Mouse (Mus musculus): Measurements from ENCODE around the gene Slc28a1. TPM values are rescaled to one million over a fixed set of nuclear protein-coding genes. Genes with fewer than 3 reads are reported as not detected.
A peak's percentile ranks its signal among the peaks of the same experiment; 100 is the strongest.
"Not testable (repeated sequence)": the region's sequence is repeated elsewhere in the genome, so short reads cannot be mapped to it uniquely, and the experiment has no call there.

Slc28a1 gene
- polyA plus RNA-seq, 1 experiment from 2014 or later: 0.07 TPM

GRCm38 (mm10) chr7:81189180-81189579 lies 74.6 kb downstream of the Slc28a1 start:
- ATAC-seq (ENCODE audit: low FRiP score): no peak
- WGBS: 81% methylated on average over 9 of the region's 9 CpGs
- H3K36me3 ChIP-seq (ENCODE audit: control insufficient read depth, insufficient read depth, low read length): no peaks in the 10 kb centered on the region

GRCm38 (mm10) chr7:81195509-81195908 lies 80.9 kb downstream of the Slc28a1 start:
- Histone ChIP-seq H3K9ac (ENCODE audit: low read length) (no peak overlapping the region), H3K4me1 (ENCODE audit: control insufficient read depth, insufficient read depth, low read length) (no peaks in the 10 kb centered on the region), H3K27me3 (ENCODE audit: control insufficient read depth, insufficient read depth, low read length) (no peaks in the 10 kb centered on the region), H3K9me3 (ENCODE audit: control insufficient read depth, low read length) (no peaks in the 10 kb centered on the region), H3K36me3 (ENCODE audit: control insufficient read depth, insufficient read depth, low read length) (no peaks in the 10 kb centered on the region), H3K4me2 (no peak overlapping the region), H3K4me3 (ENCODE audit: low read depth, low read length) (no peak overlapping the region), H3K27ac (ENCODE audit: low read depth, low read length) (no peak overlapping the region)
- no peak for ATAC-seq (ENCODE audit: low FRiP score)
- DNase-seq (ENCODE audit: low spot score, missing footprints): no peak
- 72% methylated on average over 4 of the region's 4 CpGs for WGBS

More at GRCm38 (mm10) chr7:81189180-81189579, 74.6 kb downstream of the Slc28a1 start:
- DNase-seq (ENCODE audit: low spot score, missing footprints): peak; percentile 59
- no peaks in the 10 kb centered on the region for H3K4me1 ChIP-seq (ENCODE audit: control insufficient read depth, insufficient read depth, low read length)
- H3K4me3 ChIP-seq (ENCODE audit: low read depth, low read length): no peak overlapping the region
- H3K9ac ChIP-seq (ENCODE audit: low read length): no peak overlapping the region
- H3K4me2 ChIP-seq: no peak overlapping the region
- H3K27me3 ChIP-seq (ENCODE audit: control insufficient read depth, insufficient read depth, low read length): no peaks in the 10 kb centered on the region
- H3K27ac ChIP-seq (ENCODE audit: low read depth, low read length): no peak overlapping the region
- H3K9me3 ChIP-seq (ENCODE audit: control insufficient read depth, low read length): no peaks in the 10 kb centered on the region

GRCm38 (mm10) chr7:81196796-81197195 lies 82.2 kb downstream of the Slc28a1 start:
- 76% methylated on average over 3 of the region's 3 CpGs for WGBS
- ATAC-seq (ENCODE audit: low FRiP score): no peak
- Histone ChIP-seq H3K36me3 (ENCODE audit: control insufficient read depth, insufficient read depth, low read length) (no peaks in the 10 kb centered on the region), H3K4me2 (no peak overlapping the region), H3K4me1 (ENCODE audit: control insufficient read depth, insufficient read depth, low read length) (no peaks in the 10 kb centered on the region), H3K27me3 (ENCODE audit: control insufficient read depth, insufficient read depth, low read length) (no peaks in the 10 kb centered on the region), H3K27ac (ENCODE audit: low read depth, low read length) (no peak overlapping the region), H3K9me3 (ENCODE audit: control insufficient read depth, low read length) (no peaks in the 10 kb centered on the region), H3K4me3 (ENCODE audit: low read depth, low read length) (no peak overlapping the region), H3K9ac (ENCODE audit: low read length) (no peak overlapping the region)
- DNase-seq (ENCODE audit: low spot score, missing footprints): no peak

DNA sequence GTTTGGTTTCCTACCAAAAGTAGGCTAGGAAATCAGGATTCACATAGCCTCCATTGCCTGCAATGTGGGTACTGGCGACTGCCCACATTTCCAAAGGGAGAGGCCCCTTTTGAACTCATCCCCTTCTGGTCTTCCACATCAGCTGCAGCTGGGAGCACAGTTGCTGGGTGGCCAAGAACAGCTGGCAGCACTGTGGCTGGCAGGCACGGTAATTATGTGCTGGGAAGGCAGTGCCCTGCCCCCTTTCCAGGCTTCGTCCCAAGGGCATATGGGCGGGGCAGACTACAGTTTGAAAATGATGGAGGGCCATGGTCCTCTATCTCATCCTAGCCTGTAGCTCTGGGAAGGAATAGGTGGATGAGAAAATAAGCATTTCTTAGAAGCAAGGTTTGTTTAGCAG lies 83.9 kb downstream of the Slc28a1 start:
- H3K9ac ChIP-seq (ENCODE audit: low read length): no peak overlapping the region
- no peak for ATAC-seq (ENCODE audit: low FRiP score)
- no peak overlapping the region for H3K4me3 ChIP-seq (ENCODE audit: low read depth, low read length)
- no peak overlapping the region for H3K27ac ChIP-seq (ENCODE audit: low read depth, low read length)
- no peak overlapping the region for H3K4me2 ChIP-seq
- H3K9me3 ChIP-seq (ENCODE audit: control insufficient read depth, low read length): no peaks in the 10 kb centered on the region
- no peaks in the 10 kb centered on the region for H3K36me3 ChIP-seq (ENCODE audit: control insufficient read depth, insufficient read depth, low read length)
- no peaks in the 10 kb centered on the region for H3K27me3 ChIP-seq (ENCODE audit: control insufficient read depth, insufficient read depth, low read length)
- no peaks in the 10 kb centered on the region for H3K4me1 ChIP-seq (ENCODE audit: control insufficient read depth, insufficient read depth, low read length)
- WGBS: 55% methylated on average over 4 of the region's 4 CpGs
- DNase-seq (ENCODE audit: low spot score, missing footprints): no peak

DNA sequence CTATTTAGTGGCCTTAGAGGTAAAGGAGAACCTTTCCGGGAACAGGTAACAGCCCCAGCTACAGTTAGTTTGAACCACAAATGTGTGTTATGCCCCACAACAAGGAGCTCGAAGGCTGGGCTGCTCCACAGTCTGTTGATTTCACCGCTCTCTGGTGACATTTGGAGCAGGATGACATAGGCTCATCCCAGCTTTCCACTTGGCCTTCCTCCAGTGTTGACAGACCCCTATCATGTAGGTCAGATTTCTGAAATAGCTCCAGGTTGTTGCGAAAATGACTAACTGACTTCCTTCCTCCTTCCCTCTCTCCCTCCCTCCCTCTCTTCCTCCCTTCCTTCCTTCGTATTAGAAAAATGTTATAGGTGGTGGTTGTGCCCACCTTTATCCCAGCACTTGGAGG lies 84.5 kb downstream of the Slc28a1 start:
- WGBS: 76% methylated on average over 5 of the region's 5 CpGs
- Histone ChIP-seq H3K36me3 (ENCODE audit: control insufficient read depth, insufficient read depth, low read length) (no peaks in the 10 kb centered on the region), H3K4me3 (ENCODE audit: low read depth, low read length) (no peak overlapping the region), H3K27ac (ENCODE audit: low read depth, low read length) (no peak overlapping the region), H3K27me3 (ENCODE audit: control insufficient read depth, insufficient read depth, low read length) (no peaks in the 10 kb centered on the region), H3K9me3 (ENCODE audit: control insufficient read depth, low read length) (no peaks in the 10 kb centered on the region), H3K9ac (ENCODE audit: low read length) (no peak overlapping the region), H3K4me1 (ENCODE audit: control insufficient read depth, insufficient read depth, low read length) (no peaks in the 10 kb centered on the region), H3K4me2 (no peak overlapping the region)
- ATAC-seq (ENCODE audit: low FRiP score) (no peak), DNase-seq (ENCODE audit: low spot score, missing footprints) (no peak)

DNA sequence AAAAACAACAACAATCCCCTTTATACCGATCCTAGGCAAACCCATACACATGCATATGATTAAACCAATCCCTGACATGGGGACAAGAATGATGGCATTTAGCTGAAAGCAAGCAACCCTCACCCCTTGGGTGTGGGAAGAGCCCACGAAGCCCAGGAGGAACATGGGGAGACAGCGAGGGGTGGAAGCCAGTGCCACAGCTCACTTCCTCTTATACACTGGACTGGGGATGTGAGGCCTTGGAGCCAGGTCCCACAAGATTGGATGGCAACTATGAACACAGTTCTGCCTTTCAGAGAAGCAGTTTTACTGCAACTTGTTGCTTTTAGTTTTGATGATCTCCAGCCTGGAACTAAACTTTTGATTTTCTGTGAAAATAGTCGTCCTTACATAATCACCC lies 85.2 kb downstream of the Slc28a1 start:
- H3K27ac ChIP-seq (ENCODE audit: low read depth, low read length): no peak overlapping the region
- WGBS: 71% methylated on average over 4 of the region's 4 CpGs

GRCm38 (mm10) chr7:81202389-81202788 lies 87.8 kb downstream of the Slc28a1 start:
- no peak overlapping the region for H3K4me3 ChIP-seq (ENCODE audit: low read depth, low read length)
- no peaks in the 10 kb centered on the region for H3K9me3 ChIP-seq (ENCODE audit: control insufficient read depth, low read length)
- no peaks in the 10 kb centered on the region for H3K4me1 ChIP-seq (ENCODE audit: control insufficient read depth, insufficient read depth, low read length)
- H3K27ac ChIP-seq (ENCODE audit: low read depth, low read length): no peak overlapping the region
- no peak overlapping the region for H3K9ac ChIP-seq (ENCODE audit: low read length)
- H3K36me3 ChIP-seq (ENCODE audit: control insufficient read depth, insufficient read depth, low read length): no peaks in the 10 kb centered on the region
- DNase-seq (ENCODE audit: low spot score, missing footprints): no peak
- 72% methylated on average over 5 of the region's 5 CpGs for WGBS
- H3K27me3 ChIP-seq (ENCODE audit: control insufficient read depth, insufficient read depth, low read length): no peaks in the 10 kb centered on the region
- H3K4me2 ChIP-seq: no peak overlapping the region
- no peak for ATAC-seq (ENCODE audit: low FRiP score)

More for the DNA sequence above, 85.2 kb downstream of the Slc28a1 start:
- H3K9ac ChIP-seq (ENCODE audit: low read length): no peak overlapping the region
- no peak for ATAC-seq (ENCODE audit: low FRiP score)
- no peak for DNase-seq (ENCODE audit: low spot score, missing footprints)
- H3K27me3 ChIP-seq (ENCODE audit: control insufficient read depth, insufficient read depth, low read length): no peaks in the 10 kb centered on the region
- no peaks in the 10 kb centered on the region for H3K36me3 ChIP-seq (ENCODE audit: control insufficient read depth, insufficient read depth, low read length)
- no peak overlapping the region for H3K4me2 ChIP-seq
- H3K9me3 ChIP-seq (ENCODE audit: control insufficient read depth, low read length): no peaks in the 10 kb centered on the region
- no peak overlapping the region for H3K4me3 ChIP-seq (ENCODE audit: low read depth, low read length)
- no peaks in the 10 kb centered on the region for H3K4me1 ChIP-seq (ENCODE audit: control insufficient read depth, insufficient read depth, low read length)

DNA sequence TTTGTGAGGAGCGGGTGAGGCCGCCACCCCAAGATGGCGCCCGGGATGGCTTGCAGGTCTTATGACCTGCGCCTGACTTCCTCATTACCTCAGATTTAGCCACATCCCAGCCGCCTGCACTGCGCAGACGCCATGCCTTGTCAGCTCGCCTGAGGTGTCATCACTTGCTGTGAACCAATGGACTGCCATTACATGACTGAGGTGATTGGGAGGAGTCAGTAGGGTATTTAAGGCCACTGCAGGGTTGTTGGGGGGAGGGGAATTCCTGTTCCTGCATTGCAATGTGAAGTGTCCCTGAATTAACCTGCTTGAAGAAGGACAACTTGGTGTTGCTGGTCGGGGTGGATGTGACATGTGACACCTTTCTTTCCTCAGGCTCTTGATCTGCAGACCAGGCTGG lies 89.0 kb downstream of the Slc28a1 start:
- not testable (repeated sequence) for DNase-seq (ENCODE audit: low spot score, missing footprints); H3K27ac ChIP-seq (ENCODE audit: low read depth, low read length); H3K27me3 ChIP-seq (ENCODE audit: control insufficient read depth, insufficient read depth, low read length); ATAC-seq (ENCODE audit: low FRiP score); H3K4me1 ChIP-seq (ENCODE audit: control insufficient read depth, insufficient read depth, low read length); H3K9ac ChIP-seq (ENCODE audit: low read length); H3K4me3 ChIP-seq (ENCODE audit: low read depth, low read length); H3K36me3 ChIP-seq (ENCODE audit: control insufficient read depth, insufficient read depth, low read length); H3K9me3 ChIP-seq (ENCODE audit: control insufficient read depth, low read length); H3K4me2 ChIP-seq
- 93% methylated on average over 10 of the region's 10 CpGs for WGBS

DNA sequence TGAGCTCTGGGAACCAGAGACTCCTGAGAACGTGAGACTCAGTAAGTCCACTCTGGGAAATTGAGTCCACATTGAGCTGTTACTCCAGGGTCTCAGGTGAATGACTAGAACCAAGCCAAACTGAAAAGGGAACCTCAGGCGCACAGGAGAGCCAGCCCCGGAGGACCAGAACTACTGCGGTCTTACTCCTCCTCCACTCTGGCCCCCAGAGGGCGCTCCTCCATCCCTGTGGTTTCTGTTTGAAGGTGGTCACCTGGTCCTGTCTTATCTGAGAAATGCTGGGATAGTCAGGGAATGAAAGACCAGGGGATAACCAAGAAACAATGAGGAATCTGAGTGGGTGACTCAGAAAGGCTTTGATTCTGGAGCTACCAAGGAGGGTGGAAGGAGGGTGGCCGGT lies 94.3 kb downstream of the Slc28a1 start:
- ATAC-seq (ENCODE audit: low FRiP score): no peak
- H3K4me3 ChIP-seq (ENCODE audit: low read depth, low read length): no peak overlapping the region
- no peaks in the 10 kb centered on the region for H3K36me3 ChIP-seq (ENCODE audit: control insufficient read depth, insufficient read depth, low read length)
- 23% methylated on average over 6 of the region's 6 CpGs for WGBS
- H3K9ac ChIP-seq (ENCODE audit: low read length): no peak overlapping the region
- H3K9me3 ChIP-seq (ENCODE audit: control insufficient read depth, low read length): no peaks in the 10 kb centered on the region
- peaks cover 8% of the 10 kb centered on the region for H3K4me1 ChIP-seq (ENCODE audit: control insufficient read depth, insufficient read depth, low read length)
- H3K27ac ChIP-seq (ENCODE audit: low read depth, low read length): no peak overlapping the region
- DNase-seq (ENCODE audit: low spot score, missing footprints): peak; percentile 87
- H3K4me2 ChIP-seq: no peak overlapping the region
- peaks cover 33% of the 10 kb centered on the region for H3K27me3 ChIP-seq (ENCODE audit: control insufficient read depth, insufficient read depth, low read length)

Data from midbrain, embryonic 11.5 days (tissue).